Mouse (Mus musculus) heart, postnatal 0 days (tissue): Measurements from ENCODE around the gene Lmo1.

Experiments
- CTCF ChIP-seq: IDR thresholded peaks from 2 replicates; pipeline ENCODE4 v1.5.1; 2016; ENCODE audit warnings: antibody characterized with exemption, control low read depth, low read depth
- EP300 ChIP-seq: IDR thresholded peaks from 2 replicates; pipeline ENCODE4 v1.6.1; 2016; ENCODE audit warnings: antibody characterized with exemption, low read depth

DNA sequence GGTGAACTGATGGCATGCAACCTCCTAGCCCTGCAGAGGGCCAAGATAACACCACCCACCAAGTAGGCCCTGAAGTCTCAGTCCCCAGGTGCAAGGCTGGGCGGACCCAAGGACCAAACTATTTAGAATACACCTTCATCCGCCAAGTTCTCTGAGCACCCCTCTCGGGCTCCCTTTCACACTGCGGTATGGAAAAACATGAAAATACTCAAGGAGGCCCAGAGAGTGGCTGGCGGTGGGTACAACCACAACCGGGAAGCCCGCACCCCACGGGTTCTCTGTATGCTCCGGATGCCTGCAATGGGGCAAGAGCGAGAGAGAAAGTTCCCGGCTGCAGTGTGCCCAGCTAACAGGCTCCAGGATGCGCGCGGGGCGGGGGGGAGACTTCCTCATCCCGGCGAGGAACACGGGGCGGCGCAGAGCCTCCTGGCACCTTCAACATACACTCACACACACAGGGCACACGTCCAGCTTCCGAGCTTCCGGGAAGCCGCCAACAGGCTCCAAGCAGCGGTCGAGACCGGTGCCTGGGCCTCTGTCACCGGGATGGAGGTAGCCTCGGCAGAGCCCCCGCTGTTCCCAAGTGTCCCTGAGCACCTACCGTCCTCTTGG is 564 bp downstream of the Lmo1 start:
- TF ChIP-seq CTCF = no peak
- no peak for TF ChIP-seq EP300
